Mouse (Mus musculus) kidney, embryonic 15.5 days (tissue): ENCODE data around the gene Cdc14a. TPM values are rescaled to one million over a fixed set of nuclear protein-coding genes. Genes with fewer than 3 reads are reported as not detected.
A peak's percentile ranks its signal among the peaks of the same experiment; 100 is the strongest.

Experiments used
- ATAC-seq: fragments of 200-750 bp; cut with Nextera tagmentation; replicated peaks from 2 replicates; pipeline ENCODE4 v1.8.0; 2017; ENCODE audit warnings: moderate TSS enrichment; ENCODE audit not compliant: low FRiP score
- H3K27ac ChIP-seq: fragments of 300-500 bp; sonication (generic); 2 replicates; pipeline ENCODE4 v1.5.1; 2015; ENCODE audit warnings: mild to moderate bottlenecking, inconsistent platforms
- H3K27me3 ChIP-seq: fragments of 300-500 bp; sonication (generic); 2 replicates; pipeline ENCODE4 v1.6.1; 2015; ENCODE audit warnings: inconsistent platforms
- H3K36me3 ChIP-seq: fragments of 300-500 bp; sonication (generic); 2 replicates; pipeline ENCODE4 v1.6.1; 2015; ENCODE audit warnings: inconsistent platforms
- H3K4me1 ChIP-seq: fragments of 300-500 bp; sonication (generic); 2 replicates; pipeline ENCODE4 v1.6.1; 2015; ENCODE audit warnings: inconsistent platforms
- H3K4me2 ChIP-seq: fragments of 300-500 bp; sonication (generic); 2 replicates; pipeline ENCODE4 v1.6.1; 2015; ENCODE audit warnings: moderate library complexity, mild to moderate bottlenecking, inconsistent platforms
- H3K4me3 ChIP-seq: fragments of 300-500 bp; sonication (generic); replicated peaks from 2 replicates; pipeline ENCODE4 v1.5.1; 2015; ENCODE audit warnings: mild to moderate bottlenecking, inconsistent platforms
- H3K9ac ChIP-seq: fragments of 300-500 bp; sonication (generic); 2 replicates; pipeline ENCODE4 v1.6.1; 2015; ENCODE audit warnings: mild to moderate bottlenecking, inconsistent platforms
- H3K9me3 ChIP-seq: fragments of 300-500 bp; sonication (generic); replicated peaks from 2 replicates; pipeline ENCODE4 v1.6.1; 2016; ENCODE audit warnings: inconsistent platforms
- WGBS: fragments of 180-500 bp; shearing (Covaris S2); methylation state at CpG from one replicate; pipeline ENCODE4 v1.1.7; 2015; ENCODE audit warnings: mixed read lengths; 5-methylcytosine and 5-hydroxymethylcytosine counted together
- polyA plus RNA-seq: library from polyadenylated mRNA; unstranded; fragments of >200 nt; fragmentation: Nextera tagmentation; extraction: Ambion mirVana; gene quantifications from 2 replicates; pipeline ENCODE4 v1.2.1, GENCODE M21; 2015

Cdc14a gene
- polyA plus RNA-seq, 1 experiment from 2014 or later = 14.7 TPM

GRCm38 (mm10) chr3:116283996-116284395 lies 139.8 kb downstream of the Cdc14a start:
- Histone ChIP-seq H3K36me3 (peaks cover 8% of the 10 kb centered on the region; the same call in 1 of the 2 replicates), H3K9me3 (no peaks in the 10 kb centered on the region), H3K27ac (no peak overlapping the region), H3K4me3 (no peak overlapping the region), H3K4me1 (no peaks in the 10 kb centered on the region), H3K9ac (no peak overlapping the region), H3K4me2 (no peak overlapping the region), H3K27me3 (no peaks in the 10 kb centered on the region)
- 52% methylated on average over 2 of the region's 2 CpGs for WGBS
- no peak for ATAC-seq

GRCm38 (mm10) chr3:116281663-116282062 lies 142.2 kb downstream of the Cdc14a start:
- no peak overlapping the region for H3K4me3 ChIP-seq
- WGBS = 89% methylated on average over 6 of the region's 6 CpGs
- no peaks in the 10 kb centered on the region for H3K4me1 ChIP-seq
- H3K9ac ChIP-seq = no peak overlapping the region
- H3K27ac ChIP-seq = no peak overlapping the region
- H3K9me3 ChIP-seq = no peaks in the 10 kb centered on the region
- H3K36me3 ChIP-seq = peaks cover 8% of the 10 kb centered on the region; the same call in 1 of the 2 replicates
- no peak overlapping the region for H3K4me2 ChIP-seq
- no peaks in the 10 kb centered on the region for H3K27me3 ChIP-seq
- ATAC-seq = no peak

- H3K36me3 ChIP-seq = peaks cover 12% of the 10 kb centered on the region; the same call in 1 of the 2 replicates
- no peaks in the 10 kb centered on the region for H3K9me3 ChIP-seq
- 86% methylated on average over 8 of the region's 8 CpGs for WGBS
- no peaks in the 10 kb centered on the region for H3K4me1 ChIP-seq
- no peaks in the 10 kb centered on the region for H3K27me3 ChIP-seq
- H3K9ac ChIP-seq = no peak overlapping the region
- H3K27ac ChIP-seq = no peak overlapping the region
- no peak for ATAC-seq
- H3K4me3 ChIP-seq = no peak overlapping the region
- H3K4me2 ChIP-seq = no peak overlapping the region
Measured at GRCm38 (mm10) chr3:116277146-116277545, 146.7 kb downstream of the Cdc14a start.

GRCm38 (mm10) chr3:116271679-116272078 lies 152.2 kb downstream of the Cdc14a start:
- WGBS = 84% methylated on average over 6 of the region's 6 CpGs
- H3K36me3 ChIP-seq = peaks cover 4% of the 10 kb centered on the region; the same call in 1 of the 2 replicates
- no peaks in the 10 kb centered on the region for H3K9me3 ChIP-seq
- H3K27ac ChIP-seq = no peak overlapping the region
- H3K27me3 ChIP-seq = no peaks in the 10 kb centered on the region
- ATAC-seq = no peak
- no peak overlapping the region for H3K4me3 ChIP-seq
- no peak overlapping the region for H3K9ac ChIP-seq
- H3K4me1 ChIP-seq = no peaks in the 10 kb centered on the region
- no peak overlapping the region for H3K4me2 ChIP-seq

- H3K9ac ChIP-seq = no peak overlapping the region
- H3K4me1 ChIP-seq = no peaks in the 10 kb centered on the region
- H3K4me3 ChIP-seq = no peak overlapping the region
- no peak; the same call in 1 of the 2 replicates for ATAC-seq
- no peaks in the 10 kb centered on the region for H3K9me3 ChIP-seq
- no peaks in the 10 kb centered on the region; the same call in 1 of the 2 replicates for H3K36me3 ChIP-seq
- no peak overlapping the region for H3K4me2 ChIP-seq
- H3K27me3 ChIP-seq = no peaks in the 10 kb centered on the region
- 90% methylated on average over 2 of the region's 2 CpGs for WGBS
- no peak overlapping the region for H3K27ac ChIP-seq
Measured at GRCm38 (mm10) chr3:116267036-116267654, 156.7 kb downstream of the Cdc14a start.

- H3K27ac ChIP-seq = no peak overlapping the region
- H3K27me3 ChIP-seq = no peaks in the 10 kb centered on the region
- H3K4me3 ChIP-seq = no peak overlapping the region
- 68% methylated on average over 3 of the region's 3 CpGs for WGBS
- ATAC-seq = no peak
- H3K4me2 ChIP-seq = no peak overlapping the region
- H3K36me3 ChIP-seq = no peaks in the 10 kb centered on the region
- no peaks in the 10 kb centered on the region for H3K4me1 ChIP-seq
- no peak overlapping the region for H3K9ac ChIP-seq
- H3K9me3 ChIP-seq = no peaks in the 10 kb centered on the region
Measured at GRCm38 (mm10) chr3:116266360-116266759, 157.5 kb downstream of the Cdc14a start.

- Histone ChIP-seq H3K4me1 (no peaks in the 10 kb centered on the region), H3K4me2 (no peak overlapping the region), H3K36me3 (no peaks in the 10 kb centered on the region), H3K9me3 (no peaks in the 10 kb centered on the region), H3K9ac (no peak overlapping the region), H3K4me3 (no peak overlapping the region), H3K27me3 (no peaks in the 10 kb centered on the region), H3K27ac (no peak overlapping the region)
- 85% methylated on average over 1 of the region's 1 CpGs for WGBS
- no peak for ATAC-seq
Measured at GRCm38 (mm10) chr3:116263977-116264376, 159.9 kb downstream of the Cdc14a start.

GRCm38 (mm10) chr3:116263061-116263460 lies 160.8 kb downstream of the Cdc14a start:
- Histone ChIP-seq H3K4me3 (no peak overlapping the region), H3K4me1 (no peaks in the 10 kb centered on the region), H3K4me2 (no peak overlapping the region), H3K9me3 (no peaks in the 10 kb centered on the region), H3K27ac (no peak overlapping the region), H3K36me3 (no peaks in the 10 kb centered on the region), H3K27me3 (no peaks in the 10 kb centered on the region), H3K9ac (no peak overlapping the region)
- 91% methylated on average over 5 of the region's 5 CpGs for WGBS
- no peak for ATAC-seq

- H3K27me3 ChIP-seq = peaks cover 44% of the 10 kb centered on the region
- H3K4me2 ChIP-seq = no peak overlapping the region
- whole genome bisulfite sequencing = 19% methylated on average over 5 of the region's 5 CpGs
- ATAC-seq = no peak; the same call in 1 of the 2 replicates
- no peak overlapping the region for H3K27ac ChIP-seq
- no peaks in the 10 kb centered on the region for H3K9me3 ChIP-seq
- H3K36me3 ChIP-seq = no peaks in the 10 kb centered on the region
- no peak overlapping the region for H3K9ac ChIP-seq
- H3K4me1 ChIP-seq = peaks cover 27% of the 10 kb centered on the region
- no peak overlapping the region for H3K4me3 ChIP-seq
Measured at GRCm38 (mm10) chr3:116256104-116256503, 167.7 kb downstream of the Cdc14a start.

GRCm38 (mm10) chr3:116253077-116253531 lies 170.7 kb downstream of the Cdc14a start, which contains the start of gene Gpr88:
Gene Gpr88 (minus strand): TSS chr3:116253503.
- Histone ChIP-seq H3K9me3 (no peaks in the 10 kb centered on the region), H3K9ac (peak within 1 kb of the TSS; percentile 47; the same call in 1 of the 2 replicates), H3K4me3 (peak within 1 kb of the TSS; percentile 58), H3K27ac (no peak within 1 kb of the TSS), H3K36me3 (no peaks in the 10 kb centered on the region), H3K4me2 (peak within 1 kb of the TSS; percentile 97), H3K27me3 (peaks cover 74% of the 10 kb centered on the region), H3K4me1 (peaks cover 28% of the 10 kb centered on the region)
- WGBS = 7% methylated on average over 9 of the region's 9 CpGs
- ATAC-seq = 0 out of 2 replicates have a peak, but pooled peaks have one; percentile 22

- Histone ChIP-seq H3K4me1 (peaks cover 28% of the 10 kb centered on the region), H3K9me3 (no peaks in the 10 kb centered on the region), H3K27ac (no peak overlapping the region), H3K36me3 (no peaks in the 10 kb centered on the region), H3K4me2 (peak overlapping the region; percentile 97), H3K27me3 (peaks cover 79% of the 10 kb centered on the region), H3K4me3 (peak overlapping the region; percentile 58), H3K9ac (peak overlapping the region; percentile 47; the same call in 1 of the 2 replicates)
- ATAC-seq = peak; percentile 58
- WGBS = under 1% methylated on average over 48 of the region's 48 CpGs
Measured at GRCm38 (mm10) chr3:116252255-116253040, 171.4 kb downstream of the Cdc14a start.
